Mouse (Mus musculus): Measurements from ENCODE around the gene 1700088E04Rik. TPM values are rescaled to one million over a fixed set of nuclear protein-coding genes. Genes with fewer than 3 reads are reported as not detected.

The 1700088E04Rik gene
- polyA plus RNA-seq, 1 experiment: 1.2 TPM

- Histone ChIP-seq H3K36me3 (ENCODE audit: control insufficient read depth, insufficient read depth, low read length) (peaks cover 11% of the 10 kb centered on the region), H3K27ac (ENCODE audit: insufficient read depth, low read depth, low read length) (no peak overlapping the region; the same call in 1 of the 2 replicates), H3K4me3 (ENCODE audit: low read depth, low read length) (peak overlapping the region; percentile 17), H3K4me1 (ENCODE audit: control insufficient read depth, insufficient read depth, insufficient read length, low read length) (peaks cover 16% of the 10 kb centered on the region; the same call in 1 of the 2 replicates), H3K27me3 (ENCODE audit: control insufficient read depth, insufficient read depth, low read length) (no peaks in the 10 kb centered on the region)
- TF ChIP-seq CTCF (IDR thresholded peaks at IDR 0.05; ENCODE audit: extremely low read depth, insufficient read length, insufficient replicate concordance, low read depth, low read length) (no peak), POLR2A (IDR thresholded peaks at IDR 0.05; ENCODE audit: low read depth, low read length) (no peak)
- 85% methylated on average over 2 of the region's 2 CpGs for WGBS
Observed at GRCm38 (mm10) chr15:79110528-79110927, 30.5 kb downstream of the 1700088E04Rik start.

- TF ChIP-seq CTCF (IDR thresholded peaks at IDR 0.05; ENCODE audit: extremely low read depth, insufficient read length, insufficient replicate concordance, low read depth, low read length) (no peak), POLR2A (IDR thresholded peaks at IDR 0.05; ENCODE audit: low read depth, low read length) (no peak)
- Histone ChIP-seq H3K27me3 (ENCODE audit: control insufficient read depth, insufficient read depth, low read length) (no peaks in the 10 kb centered on the region), H3K4me3 (ENCODE audit: low read depth, low read length) (peak overlapping the region; percentile 94), H3K36me3 (ENCODE audit: control insufficient read depth, insufficient read depth, low read length) (peaks cover 6% of the 10 kb centered on the region), H3K27ac (ENCODE audit: insufficient read depth, low read depth, low read length) (0 out of 2 replicates have a peak overlapping the region, but pooled peaks have one; percentile 0), H3K4me1 (ENCODE audit: control insufficient read depth, insufficient read depth, insufficient read length, low read length) (peaks cover 16% of the 10 kb centered on the region; the same call in 1 of the 2 replicates)
- WGBS: 23% methylated on average over 9 of the region's 9 CpGs
Observed at GRCm38 (mm10) chr15:79110031-79110430, 31.0 kb downstream of the 1700088E04Rik start.

- Histone ChIP-seq H3K27me3 (ENCODE audit: control insufficient read depth, insufficient read depth, low read length) (no peaks in the 10 kb centered on the region), H3K4me3 (ENCODE audit: low read depth, low read length) (peak overlapping the region; percentile 94), H3K36me3 (ENCODE audit: control insufficient read depth, insufficient read depth, low read length) (no peaks in the 10 kb centered on the region), H3K27ac (ENCODE audit: insufficient read depth, low read depth, low read length) (peak overlapping the region; percentile 86), H3K4me1 (ENCODE audit: control insufficient read depth, insufficient read depth, insufficient read length, low read length) (peaks cover 16% of the 10 kb centered on the region; the same call in 1 of the 2 replicates)
- TF ChIP-seq POLR2A (IDR thresholded peaks at IDR 0.05; ENCODE audit: low read depth, low read length) (peak; percentile 23; the same call in 1 of the 2 replicates), CTCF (IDR thresholded peaks at IDR 0.05; ENCODE audit: extremely low read depth, insufficient read length, insufficient replicate concordance, low read depth, low read length) (no peak)
- under 1% methylated on average over 46 of the region's 46 CpGs for WGBS
Observed at GRCm38 (mm10) chr15:79109321-79109934, 31.6 kb downstream of the 1700088E04Rik start.

- TF ChIP-seq POLR2A (IDR thresholded peaks at IDR 0.05; ENCODE audit: low read depth, low read length): peak; percentile 68; the same call in 1 of the 2 replicates
- TF ChIP-seq CTCF (IDR thresholded peaks at IDR 0.05; ENCODE audit: extremely low read depth, insufficient read length, insufficient replicate concordance, low read depth, low read length): no peak
- WGBS: 1% methylated on average over 78 of the region's 85 CpGs
Observed at GRCm38 (mm10) chr15:79108421-79109320, 32.4 kb downstream of the 1700088E04Rik start, which contains the start of gene Micall1. Gene Micall1 (plus strand): TSS chr15:79108898.

GRCm38 (mm10) chr15:79107966-79108365 lies 33.1 kb downstream of the 1700088E04Rik start:
- WGBS: 41% methylated on average over 7 of the region's 7 CpGs
- Histone ChIP-seq H3K4me3 (ENCODE audit: low read depth, low read length) (no peak overlapping the region), H3K27ac (ENCODE audit: insufficient read depth, low read depth, low read length) (no peak overlapping the region), H3K36me3 (ENCODE audit: control insufficient read depth, insufficient read depth, low read length) (no peaks in the 10 kb centered on the region), H3K4me1 (ENCODE audit: control insufficient read depth, insufficient read depth, insufficient read length, low read length) (peaks cover 16% of the 10 kb centered on the region; the same call in 1 of the 2 replicates), H3K27me3 (ENCODE audit: control insufficient read depth, insufficient read depth, low read length) (no peaks in the 10 kb centered on the region)
- no peak for TF ChIP-seq CTCF (IDR thresholded peaks at IDR 0.05; ENCODE audit: extremely low read depth, insufficient read length, insufficient replicate concordance, low read depth, low read length)
- no peak for TF ChIP-seq POLR2A (IDR thresholded peaks at IDR 0.05; ENCODE audit: low read depth, low read length)

More at GRCm38 (mm10) chr15:79108421-79109320, 32.4 kb downstream of the 1700088E04Rik start, which contains the start of gene Micall1:
- Histone ChIP-seq H3K27ac (ENCODE audit: insufficient read depth, low read depth, low read length) (peak within 1 kb of the TSS; percentile 86), H3K36me3 (ENCODE audit: control insufficient read depth, insufficient read depth, low read length) (no peaks in the 10 kb centered on the region), H3K4me1 (ENCODE audit: control insufficient read depth, insufficient read depth, insufficient read length, low read length) (peaks cover 16% of the 10 kb centered on the region; the same call in 1 of the 2 replicates), H3K27me3 (ENCODE audit: control insufficient read depth, insufficient read depth, low read length) (no peaks in the 10 kb centered on the region), H3K4me3 (ENCODE audit: low read depth, low read length) (peak within 1 kb of the TSS; percentile 94)

GRCm38 (mm10) chr15:79105804-79106203 lies 35.2 kb downstream of the 1700088E04Rik start:
- TF ChIP-seq CTCF (IDR thresholded peaks at IDR 0.05; ENCODE audit: extremely low read depth, insufficient read length, insufficient replicate concordance, low read depth, low read length): no peak
- TF ChIP-seq POLR2A (IDR thresholded peaks at IDR 0.05; ENCODE audit: low read depth, low read length): no peak
- Histone ChIP-seq H3K36me3 (ENCODE audit: control insufficient read depth, insufficient read depth, low read length) (no peaks in the 10 kb centered on the region), H3K27ac (ENCODE audit: insufficient read depth, low read depth, low read length) (no peak overlapping the region), H3K27me3 (ENCODE audit: control insufficient read depth, insufficient read depth, low read length) (no peaks in the 10 kb centered on the region), H3K4me1 (ENCODE audit: control insufficient read depth, insufficient read depth, insufficient read length, low read length) (peaks cover 8% of the 10 kb centered on the region; the same call in 1 of the 2 replicates), H3K4me3 (ENCODE audit: low read depth, low read length) (no peak overlapping the region)
- 79% methylated on average over 2 of the region's 2 CpGs for WGBS

Data from small intestine, adult 2 months (tissue).